Mouse (Mus musculus) cerebellum, adult 2 months (tissue): ENCODE data around the gene Hist1h2aa. TPM values are rescaled to one million over a fixed set of nuclear protein-coding genes. Genes with fewer than 3 reads are reported as not detected.

ENCODE experiments used
- DNase-seq, 2 experiments: peaks; one replicate each; pipeline ENCODE4 v3.0.0; 2021
- H3K27ac ChIP-seq: fragments of 200-500 bp; 2 replicates; pipeline ENCODE4 v1.5.1; 2012; ENCODE audit warnings: low read length, control low read depth, inconsistent platforms; ENCODE audit not compliant: insufficient read depth
- H3K27me3 ChIP-seq: fragments of 200-500 bp; 2 replicates; pipeline ENCODE4 v1.6.1; 2012; ENCODE audit warnings: inconsistent platforms, mild to moderate bottlenecking, low read length, moderate library complexity; ENCODE audit not compliant: control insufficient read depth, insufficient read depth
- H3K4me1 ChIP-seq: fragments of 200-500 bp; 2 replicates; pipeline ENCODE4 v1.6.1; 2011; ENCODE audit warnings: low read length; ENCODE audit not compliant: control insufficient read depth, insufficient read depth
- H3K4me3 ChIP-seq: fragments of 200-500 bp; replicated peaks from 2 replicates; pipeline ENCODE3; 2011; ENCODE audit warnings: mild to moderate bottlenecking, low read depth, low read length, control low read depth; ENCODE audit not compliant: insufficient read depth
- CTCF ChIP-seq: fragments of 200-500 bp; IDR thresholded peaks from 2 replicates; pipeline ENCODE4 v1.5.1; 2011; ENCODE audit warnings: low read depth, mild to moderate bottlenecking, control low read depth, low read length, moderate library complexity, borderline replicate concordance; ENCODE audit not compliant: insufficient read depth
- POLR2A ChIP-seq: fragments of 200-500 bp; IDR thresholded peaks from 2 replicates; pipeline ENCODE4 v1.6.1; 2011; ENCODE audit warnings: low read length, control low read depth, borderline replicate concordance; ENCODE audit not compliant: insufficient read depth
- WGBS: fragments of 180-500 bp; shearing (Covaris S2); methylation state at CpG from one replicate; pipeline ENCODE4 v1.1.7; 2018; 5-methylcytosine and 5-hydroxymethylcytosine counted together
- polyA plus RNA-seq: library from polyadenylated mRNA; depleted of rRNA; stranded (reverse); fragments of >200 nt; gene quantifications from 2 replicates; pipeline ENCODE4 v1.2.3, GENCODE M21; 2012; rRNA removed

The Hist1h2aa gene
- polyA plus RNA-seq: not detected in 2 replicates

- no peak for DNase-seq
- no peak within 1 kb of the TSS for H3K27ac ChIP-seq
- H3K4me3 ChIP-seq: no peak within 1 kb of the TSS
- no peaks in the 10 kb centered on the region for H3K27me3 ChIP-seq
- H3K4me1 ChIP-seq: no peaks in the 10 kb centered on the region
- no peak for TF ChIP-seq CTCF
- TF ChIP-seq POLR2A: no peak
- 95% methylated on average over 10 of the region's 10 CpGs for WGBS
Observed at GRCm38 (mm10) chr13:23934211-23934520, at the start of gene Hist1h2aa. Gene Hist1h2aa, plus strand, starts transcription at chr13:23934462.

- Histone ChIP-seq H3K4me3 (no peak overlapping the region), H3K27me3 (no peaks in the 10 kb centered on the region), H3K27ac (no peak overlapping the region), H3K4me1 (no peaks in the 10 kb centered on the region)
- DNase-seq: no peak
- WGBS: 36% methylated on average over 2 of the region's 2 CpGs
- TF ChIP-seq CTCF (no peak), POLR2A (no peak)
Observed at GRCm38 (mm10) chr13:23885540-23885939, 48.7 kb upstream of the Hist1h2aa start.

- DNase-seq: no peak
- 80% methylated on average over 3 of the region's 3 CpGs for WGBS
- Histone ChIP-seq H3K4me1 (no peaks in the 10 kb centered on the region), H3K4me3 (no peak overlapping the region), H3K27me3 (no peaks in the 10 kb centered on the region), H3K27ac (no peak overlapping the region)
- TF ChIP-seq CTCF (no peak), POLR2A (no peak)
Observed at GRCm38 (mm10) chr13:23887026-23887725, 47.1 kb upstream of the Hist1h2aa start.

GRCm38 (mm10) chr13:23889011-23889605 lies 45.2 kb upstream of the Hist1h2aa start:
- DNase-seq: no peak
- Histone ChIP-seq H3K27ac (no peak overlapping the region), H3K4me1 (no peaks in the 10 kb centered on the region), H3K4me3 (no peak overlapping the region), H3K27me3 (no peaks in the 10 kb centered on the region; the same call in 1 of the 2 replicates)
- TF ChIP-seq POLR2A (no peak), CTCF (no peak)
- whole genome bisulfite sequencing: 84% methylated on average over 6 of the region's 6 CpGs

DNA sequence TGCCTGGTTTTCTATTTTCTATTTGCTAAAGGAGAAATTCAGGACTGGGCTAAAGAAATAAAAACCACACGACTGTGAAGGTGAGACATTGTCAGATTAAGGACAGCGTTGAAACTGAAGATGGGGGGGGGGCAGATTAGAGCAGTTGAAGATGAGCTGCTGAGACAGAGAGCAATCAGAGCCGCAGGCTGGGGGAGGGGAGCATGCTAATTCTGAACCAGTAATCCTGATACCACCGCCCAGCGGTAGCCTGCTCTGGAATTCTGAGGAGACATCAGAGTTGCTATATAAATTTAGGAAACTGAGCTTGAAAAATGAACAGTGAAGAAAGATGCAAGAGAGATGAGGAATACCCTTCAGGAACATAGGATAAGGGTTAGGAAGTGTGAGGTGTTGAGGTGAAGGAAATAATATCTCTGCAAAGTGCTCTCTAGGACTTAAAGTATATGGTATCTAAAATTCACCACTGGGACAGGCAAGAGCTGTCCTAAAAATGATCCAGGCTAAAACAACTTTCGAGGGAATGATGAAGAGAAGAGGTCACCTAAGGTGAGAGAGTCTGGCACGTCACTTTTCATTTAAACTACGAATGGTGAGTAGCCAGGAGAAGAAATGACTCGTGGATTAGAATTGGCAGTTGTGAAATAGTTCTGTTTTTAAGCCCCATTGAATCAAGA lies 41.5 kb upstream of the Hist1h2aa start:
- Histone ChIP-seq H3K27ac (no peak overlapping the region), H3K4me3 (no peak overlapping the region), H3K27me3 (no peaks in the 10 kb centered on the region; the same call in 1 of the 2 replicates), H3K4me1 (no peaks in the 10 kb centered on the region)
- DNase-seq: no peak
- WGBS: 25% methylated on average over 9 of the region's 9 CpGs
- no peak for TF ChIP-seq POLR2A
- TF ChIP-seq CTCF: no peak

GRCm38 (mm10) chr13:23893269-23893593 lies 41.0 kb upstream of the Hist1h2aa start:
- no peak for DNase-seq
- no peak overlapping the region for H3K4me3 ChIP-seq
- H3K27me3 ChIP-seq: no peaks in the 10 kb centered on the region; the same call in 1 of the 2 replicates
- WGBS: 26% methylated on average over 4 of the region's 4 CpGs
- TF ChIP-seq POLR2A: no peak
- TF ChIP-seq CTCF: no peak
- no peaks in the 10 kb centered on the region for H3K4me1 ChIP-seq
- no peak overlapping the region for H3K27ac ChIP-seq

GRCm38 (mm10) chr13:23898242-23898641 lies 36.0 kb upstream of the Hist1h2aa start:
- WGBS: 14% methylated on average over 6 of the region's 6 CpGs
- TF ChIP-seq CTCF (no peak), POLR2A (no peak)
- no peaks in the 10 kb centered on the region for H3K27me3 ChIP-seq
- no peak overlapping the region for H3K27ac ChIP-seq
- H3K4me3 ChIP-seq: no peak overlapping the region
- no peaks in the 10 kb centered on the region for H3K4me1 ChIP-seq
- no peak for DNase-seq

DNA sequence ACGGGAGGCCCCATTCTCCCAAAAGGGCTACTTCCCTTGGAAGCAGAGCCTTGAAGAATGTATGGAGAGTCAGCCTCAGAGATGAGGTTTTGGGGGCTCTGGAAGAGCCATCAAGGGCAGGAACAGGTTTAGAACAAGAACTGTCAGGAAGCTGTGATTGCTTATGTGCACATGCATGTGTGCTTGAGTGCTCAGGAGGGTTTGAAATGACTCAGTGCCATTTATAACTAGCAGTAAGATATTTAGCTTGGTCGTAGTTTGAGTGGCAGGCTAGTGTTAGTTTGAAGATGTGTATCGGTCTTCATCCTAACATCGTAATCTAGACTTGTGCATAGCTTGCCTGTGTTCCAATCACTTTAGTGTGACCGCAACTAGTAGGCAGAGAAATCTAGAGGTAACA lies 27.4 kb upstream of the Hist1h2aa start:
- no peak overlapping the region for H3K4me3 ChIP-seq
- no peak for TF ChIP-seq CTCF
- no peak for TF ChIP-seq POLR2A
- no peak for DNase-seq
- H3K27me3 ChIP-seq: no peaks in the 10 kb centered on the region
- H3K27ac ChIP-seq: no peak overlapping the region
- no peaks in the 10 kb centered on the region for H3K4me1 ChIP-seq
- WGBS: 97% methylated on average over 5 of the region's 5 CpGs
